Mouse (Mus musculus): ENCODE data around the gene Wdr3. TPM values are rescaled to one million over a fixed set of nuclear protein-coding genes. Genes with fewer than 3 reads are reported as not detected.

Gene Wdr3
- polyA plus RNA-seq, 1 experiment from 2014 or later: 54.3 TPM

Other genes starting within 250 kb of the Wdr3 start
- gene Gdap2, start within 50 bp of the Wdr3 start, polyA plus RNA-seq (2015; fragmentation: Nextera tagmentation; extraction: Ambion mirVana): 30.9 and 34.9 TPM in 2 replicates